Mouse (Mus musculus) limb, embryonic 14.5 days (tissue): ENCODE data around the gene Numb. TPM values are rescaled to one million over a fixed set of nuclear protein-coding genes. Genes with fewer than 3 reads are reported as not detected.
A peak's percentile ranks its signal among the peaks of the same experiment; 100 is the strongest.

Source experiments
- ATAC-seq: fragments of 200-750 bp; cut with Nextera tagmentation; 2 replicates; pipeline ENCODE4 v1.8.0; 2017; ENCODE audit warnings: low read depth, moderate number of reproducible peaks, moderate TSS enrichment; ENCODE audit not compliant: low FRiP score
- DNase-seq: peaks from one replicate; pipeline ENCODE4 v3.0.0-alpha.2; 2015; ENCODE audit warnings: low spot score
- H3K27ac ChIP-seq: fragments of 300-500 bp; sonication (generic); replicated peaks from 2 replicates; pipeline ENCODE4 v1.5.1; 2014; ENCODE audit warnings: low read depth, mild to moderate bottlenecking, low read length, moderate library complexity, mixed read lengths
- H3K27me3 ChIP-seq: fragments of 300-500 bp; sonication (generic); 2 replicates; pipeline ENCODE4 v1.6.1; 2014; ENCODE audit warnings: low read length, mixed read lengths; ENCODE audit not compliant: control insufficient read depth, insufficient read depth
- H3K36me3 ChIP-seq: fragments of 300-500 bp; sonication (generic); 2 replicates; pipeline ENCODE4 v1.6.1; 2014; ENCODE audit warnings: mild to moderate bottlenecking, low read length, moderate library complexity, mixed read lengths; ENCODE audit not compliant: control insufficient read depth, insufficient read depth
- H3K4me1 ChIP-seq: fragments of 300-500 bp; sonication (generic); 2 replicates; pipeline ENCODE4 v1.6.1; 2014; ENCODE audit warnings: antibody characterized with exemption, low read length, mixed read lengths; ENCODE audit not compliant: control insufficient read depth, insufficient read depth
- H3K4me2 ChIP-seq: fragments of 300-500 bp; sonication (generic); replicated peaks from 2 replicates; pipeline ENCODE4 v1.6.1; 2014; ENCODE audit warnings: low read depth, mild to moderate bottlenecking, low read length, moderate library complexity; ENCODE audit not compliant: severe bottlenecking
- H3K4me3 ChIP-seq: fragments of 300-500 bp; sonication (generic); replicated peaks from 2 replicates; pipeline ENCODE4 v1.5.1; 2014; ENCODE audit warnings: low read length
- H3K9ac ChIP-seq: fragments of 300-500 bp; sonication (generic); 2 replicates; pipeline ENCODE4 v1.6.1; 2014; ENCODE audit warnings: mild to moderate bottlenecking, low read depth, low read length, moderate library complexity; ENCODE audit not compliant: severe bottlenecking
- H3K9me3 ChIP-seq: fragments of 300-500 bp; sonication (generic); 2 replicates; pipeline ENCODE4 v1.6.1; 2016; ENCODE audit warnings: low read length; ENCODE audit not compliant: control insufficient read depth
- POLR2A ChIP-seq: fragments of 200-500 bp; IDR thresholded peaks from 2 replicates; pipeline ENCODE4 v1.8.0; 2012; ENCODE audit warnings: inconsistent platforms, mild to moderate bottlenecking, moderate library complexity, borderline replicate concordance; ENCODE audit not compliant: insufficient read depth, insufficient read length; ENCODE audit errors: extremely low read depth
- WGBS: fragments of 180-500 bp; shearing (Covaris S2); extraction: QIAGEN DNeasy Blood & Tissue Kit; methylation state at CpG from one replicate; pipeline ENCODE4 v1.1.7; 2014; 5-methylcytosine and 5-hydroxymethylcytosine counted together
- polyA plus RNA-seq, 2 experiments: library from polyadenylated mRNA; depleted of rRNA in 1 of 2; stranded (reverse) in 1 of 2; unstranded in 1 of 2; fragments of >200 nt; fragmentation: Nextera tagmentation in 1 of 2; extraction: Ambion mirVana in 1 of 2; gene quantifications; 2 replicates each; pipeline versions ENCODE4 v1.2.1 to v1.2.3; 2012 to 2014

The Numb gene
- polyA plus RNA-seq (2012; rRNA removed) (53.8 and 72.4 TPM in 2 replicates), polyA plus RNA-seq (2014; fragmentation: Nextera tagmentation; extraction: Ambion mirVana) (31.3 and 33.2 TPM in 2 replicates)

- peak within 1 kb of the TSS; percentile 62 for H3K4me2 ChIP-seq
- peak within 1 kb of the TSS; percentile 85 for H3K27ac ChIP-seq
- 1% methylated on average over 51 of the region's 63 CpGs for WGBS
- H3K9ac ChIP-seq = peak within 1 kb of the TSS; percentile 88
- peaks cover 14% of the 10 kb centered on the region; the same call in 1 of the 2 replicates for H3K4me1 ChIP-seq
- no peaks in the 10 kb centered on the region for H3K27me3 ChIP-seq
- no peaks in the 10 kb centered on the region for H3K9me3 ChIP-seq
- ATAC-seq (peak; percentile 100), DNase-seq (peak; percentile 100)
- peak within 1 kb of the TSS; percentile 94 for H3K4me3 ChIP-seq
- peak; percentile 86; the same call in 1 of the 2 replicates for TF ChIP-seq POLR2A
- H3K36me3 ChIP-seq = no peaks in the 10 kb centered on the region
These were observed at the start of gene Numb for GRCm38 (mm10) chr12:83921535-83922381. Gene Numb, minus strand, starts transcription at chr12:83921934.

- Histone ChIP-seq H3K9me3 (no peaks in the 10 kb centered on the region), H3K4me3 (no peak overlapping the region), H3K4me1 (no peaks in the 10 kb centered on the region), H3K9ac (no peak overlapping the region), H3K4me2 (no peak overlapping the region), H3K27ac (no peak overlapping the region), H3K36me3 (no peaks in the 10 kb centered on the region), H3K27me3 (no peaks in the 10 kb centered on the region)
- DNase-seq = no peak
- no peak for TF ChIP-seq POLR2A
- ATAC-seq = no peak
- WGBS = 88% methylated on average over 6 of the region's 7 CpGs
These were observed 43.5 kb upstream of the Numb start for GRCm38 (mm10) chr12:83965235-83965634.

GRCm38 (mm10) chr12:83958278-83958677 lies 36.5 kb upstream of the Numb start:
- H3K9me3 ChIP-seq = no peaks in the 10 kb centered on the region
- WGBS = 86% methylated on average over 9 of the region's 9 CpGs
- H3K27me3 ChIP-seq = no peaks in the 10 kb centered on the region

GRCm38 (mm10) chr12:83951711-83952575 lies 30.2 kb upstream of the Numb start:
- ATAC-seq (no peak), DNase-seq (no peak)
- 66% methylated on average over 32 of the region's 32 CpGs for WGBS
- Histone ChIP-seq H3K4me3 (peak overlapping the region; percentile 79), H3K4me1 (peaks cover 21% of the 10 kb centered on the region), H3K27me3 (no peaks in the 10 kb centered on the region), H3K36me3 (peaks cover 20% of the 10 kb centered on the region; the same call in 1 of the 2 replicates), H3K9me3 (no peaks in the 10 kb centered on the region), H3K27ac (no peak overlapping the region), H3K9ac (peak overlapping the region; percentile 77), H3K4me2 (peak overlapping the region; percentile 96)
- TF ChIP-seq POLR2A = no peak

More at GRCm38 (mm10) chr12:83958278-83958677, 36.5 kb upstream of the Numb start:
- H3K27ac ChIP-seq = no peak overlapping the region
- H3K4me1 ChIP-seq = peaks cover 3% of the 10 kb centered on the region; the same call in 1 of the 2 replicates
- H3K4me2 ChIP-seq = no peak overlapping the region
- no peak for DNase-seq
- no peak for TF ChIP-seq POLR2A
- no peak overlapping the region for H3K4me3 ChIP-seq
- H3K9ac ChIP-seq = no peak overlapping the region
- H3K36me3 ChIP-seq = 0 out of 2 replicates have a peak, but pooled peaks cover 9% of the 10 kb centered on the region
- no peak for ATAC-seq
